In genomic region chr14:54191594-54192461, GRCm38 (mm10) we compare ENCODE assay signal across 10 mouse cellular contexts.
DNase-seq lines count a peak whose midpoint lies in the region; ATAC-seq and TF ChIP-seq lines count a peak whose summit lies in the region.
"Had no signal": no experiment of that assay in that cellular context is flagged by ENCODE, and none has a peak within 500 bp of the region (broad histone marks: within the 10 kb centered on the region; RNA-seq: fewer than 3 reads in every experiment).

No protein-coding gene starts in this region.

- no peaks in the 10 kb centered on the region for H3K27me3 ChIP-seq in forebrain, embryonic 16.5 days (replicated peaks; ENCODE audit: control insufficient read depth, insufficient read depth, low read length)
- H3K27me3 ChIP-seq in hindbrain, postnatal 0 days (ENCODE audit: insufficient read depth, low read length) = no peaks in the 10 kb centered on the region
- H3K27me3 ChIP-seq: midbrain, embryonic 12.5 days; Patski had no signal

- no peak for TF ChIP-seq CTCF in hindbrain, postnatal 0 days (IDR thresholded peaks at IDR 0.05; ENCODE audit: low read depth)

- no peak overlapping the region for H3K9ac ChIP-seq in forebrain, embryonic 16.5 days (replicated peaks; ENCODE audit: low read depth, low read length)
- H3K9ac ChIP-seq in hindbrain, postnatal 0 days (replicated peaks; ENCODE audit: low read length) = no peak overlapping the region
- H3K9ac ChIP-seq: midbrain, embryonic 12.5 days had no signal

- no peaks in the 10 kb centered on the region for H3K36me3 ChIP-seq in forebrain, embryonic 16.5 days (ENCODE audit: control insufficient read depth, insufficient read depth)
- no peaks in the 10 kb centered on the region for H3K36me3 ChIP-seq in hindbrain, postnatal 0 days (ENCODE audit: insufficient read depth, low read length)
- H3K36me3 ChIP-seq: midbrain, embryonic 12.5 days had no signal

- WGBS in forebrain, embryonic 16.5 days = 23% methylated on average over 18 of the region's 18 CpGs
- 31% methylated on average over 18 of the region's 18 CpGs for WGBS in hindbrain, postnatal 0 days

- H3K9me3 ChIP-seq in forebrain, embryonic 16.5 days (ENCODE audit: control insufficient read depth, low read length) = no peaks in the 10 kb centered on the region
- H3K9me3 ChIP-seq in hindbrain, postnatal 0 days (ENCODE audit: low read length) = no peaks in the 10 kb centered on the region
- H3K9me3 ChIP-seq: midbrain, embryonic 12.5 days had no signal

- peaks cover 10% of the 10 kb centered on the region for H3K4me1 ChIP-seq in forebrain, embryonic 16.5 days (replicated peaks; ENCODE audit: control insufficient read depth, insufficient read depth, low read length)
- no peaks in the 10 kb centered on the region for H3K4me1 ChIP-seq in hindbrain, postnatal 0 days (ENCODE audit: insufficient read depth, low read length)

- intact Hi-C loops in left cerebral cortex, postnatal 4 days (cut with DNase I) = no loop called here

- peak; percentile 34 for DNase-seq in right cerebral cortex, adult 18-20 months
- no peak for DNase-seq in right cerebral cortex, postnatal 4 days
- DNase-seq in hindbrain, postnatal 0 days (ENCODE audit: low spot score) = peak; percentile 68
- peak; percentile 9 for DNase-seq in left cerebral cortex, postnatal 4 days
- no peak for DNase-seq in urinary bladder, postnatal 36 days (ENCODE audit: low spot score in 2 of 2)
- no peak for DNase-seq in adrenal gland, postnatal 14 days
- no peak for DNase-seq in embryo, embryonic 10 days (ENCODE audit: low spot score)

- no peak overlapping the region for H3K27ac ChIP-seq in forebrain, embryonic 16.5 days (ENCODE audit: low read length)
- peak overlapping the region; percentile 73 for H3K27ac ChIP-seq in hindbrain, postnatal 0 days

- ATAC-seq in forebrain, embryonic 16.5 days = peak; percentile 43; the same call in 1 of the 2 replicates
- ATAC-seq in hindbrain, postnatal 0 days = peak; percentile 72
- ATAC-seq: Patski had no signal

- H3K4me2 ChIP-seq in forebrain, embryonic 16.5 days (ENCODE audit: low read length) = 0 out of 2 replicates have a peak overlapping the region, but pooled peaks have one; percentile 5
- H3K4me2 ChIP-seq in hindbrain, postnatal 0 days (ENCODE audit: low read depth, low read length) = peak overlapping the region; percentile 23; the same call in 1 of the 2 replicates
- H3K4me2 ChIP-seq: midbrain, embryonic 12.5 days had no signal

- H3K4me3 ChIP-seq in forebrain, embryonic 16.5 days (replicated peaks; ENCODE audit: low read length) = no peak overlapping the region
- no peak overlapping the region for H3K4me3 ChIP-seq in hindbrain, postnatal 0 days (ENCODE audit: low read length)
- H3K4me3 ChIP-seq: midbrain, embryonic 12.5 days had no signal

Comparison
In these comparisons a context has a peak if more than half of its experiments do, and no peak if none do; other contexts are left out.
1. DNase-seq: peak in right cerebral cortex, adult 18-20 months (single experiment), hindbrain, postnatal 0 days (single experiment) and left cerebral cortex, postnatal 4 days (single experiment); none in right cerebral cortex, postnatal 4 days (single experiment), urinary bladder, postnatal 36 days (0 of 2), adrenal gland, postnatal 14 days (single experiment) and embryo, embryonic 10 days (single experiment).